8 mouse cellular contexts compared by ENCODE assay signal in genomic region chr2:163722550-163722949, GRCm38 (mm10). TPM values are rescaled to one million over a fixed set of nuclear protein-coding genes. Genes with fewer than 3 reads are reported as not detected.
DNase-seq lines count a peak whose midpoint lies in the region.

No protein-coding gene starts in this region.

- intact Hi-C loops in heart, postnatal 36 days (cut with DNase I) = no loop called here
- intact Hi-C loops in left cerebral cortex, postnatal 10 days (cut with DNase I) = no loop called here

- peak; percentile 93 for DNase-seq in heart, adult 11 months
- no peak for DNase-seq in heart, postnatal 36 days
- DNase-seq in NIH3T3 (ENCODE audit: low read depth) = peak; percentile 34
- DNase-seq in cerebellum, postnatal 4 days (ENCODE audit: low spot score in 2 of 2) = peak; percentile 57 to 89
- DNase-seq in left cerebral cortex, postnatal 10 days (ENCODE audit: extremely low spot score in 1 of 2, low spot score in 2 of 2) = peak; percentile 64 to 78
- no peak for DNase-seq in embryo, embryonic 10.5 days (ENCODE audit: low spot score)
- no peak for DNase-seq in spleen, postnatal 10 days (ENCODE audit: low spot score in 2 of 2)
- no peak for DNase-seq in urinary bladder, postnatal 10 days (ENCODE audit: low spot score)

RNA-seq across cellular contexts. Expression of gene Ada, which starts 27.5 kb away (rescaled TPM):
- under 1 TPM; 0.60 to 0.64 TPM for total RNA-seq in heart, postnatal 36 days (2021)
- total RNA-seq in left cerebral cortex, postnatal 10 days (2021) = 1 to 10 TPM; 3.7 to 3.8 TPM

Comparison
In these comparisons a context has a peak if more than half of its experiments do, and no peak if none do; other contexts are left out.
1. DNase-seq: peak in heart, adult 11 months (single experiment), NIH3T3 (single experiment), cerebellum, postnatal 4 days (2 of 2) and left cerebral cortex, postnatal 10 days (2 of 2); none in heart, postnatal 36 days (0 of 2), embryo, embryonic 10.5 days (single experiment), spleen, postnatal 10 days (0 of 2) and urinary bladder, postnatal 10 days (single experiment).